Mouse (Mus musculus): Measurements from ENCODE around the gene Fads2.

- TF ChIP-seq CTCF (IDR thresholded peaks at IDR 0.05; ENCODE audit: control insufficient read depth, insufficient read depth, insufficient replicate concordance, low read depth, low read length) (no peak), POLR2A (IDR thresholded peaks at IDR 0.05; ENCODE audit: control insufficient read depth, low read depth, low read length) (no peak)
Observed at GRCm38 (mm10) chr19:10038364-10038763, 63.2 kb downstream of the Fads2 start.

All from testis, adult 2 months (tissue).